Mouse (Mus musculus): ENCODE data around the gene Snrpd2.
A peak's percentile ranks its signal among the peaks of the same experiment; 100 is the strongest.

The Snrpd2 gene

DNA sequence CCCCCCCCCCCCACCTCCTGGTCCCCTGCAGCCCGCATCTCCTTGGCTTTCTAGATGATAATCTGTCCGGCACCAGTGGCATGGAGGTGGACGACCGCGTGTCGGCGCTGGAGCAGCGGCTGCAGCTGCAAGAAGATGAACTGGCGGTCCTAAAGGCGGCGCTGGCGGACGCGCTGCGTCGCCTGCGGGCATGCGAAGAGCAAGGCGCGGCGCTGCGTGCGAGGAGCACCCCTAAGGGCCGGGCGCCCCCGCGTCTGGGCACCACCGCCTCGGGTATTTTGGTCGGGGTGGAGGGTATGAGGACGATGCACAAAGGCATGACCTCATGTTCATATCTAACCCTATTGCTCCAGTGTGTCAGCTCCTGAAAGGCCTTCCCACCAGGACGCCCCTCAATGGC, 29.7 kb downstream of the Snrpd2 start:
- DNase-seq: peak; percentile 75

DNA sequence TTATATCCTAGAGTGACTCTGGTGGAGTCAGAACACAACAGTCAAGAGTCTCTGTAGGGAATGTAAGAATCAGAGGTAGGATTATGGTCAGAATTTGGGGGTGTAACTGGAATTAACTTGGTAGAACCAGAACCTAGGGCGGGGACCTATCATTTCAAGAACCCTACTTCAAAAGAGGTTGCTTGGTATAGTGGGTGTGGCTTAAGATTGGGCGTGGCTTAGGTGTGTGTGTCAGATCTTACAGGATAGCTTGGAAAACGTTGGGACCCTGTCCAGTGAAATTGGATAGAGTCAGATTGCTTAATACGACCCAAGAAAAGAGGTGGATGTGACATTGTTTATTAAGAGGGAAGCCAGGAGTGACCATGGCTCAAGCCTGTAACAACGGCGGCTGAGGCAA, 30.4 kb downstream of the Snrpd2 start:
- DNase-seq: no peak

DNA sequence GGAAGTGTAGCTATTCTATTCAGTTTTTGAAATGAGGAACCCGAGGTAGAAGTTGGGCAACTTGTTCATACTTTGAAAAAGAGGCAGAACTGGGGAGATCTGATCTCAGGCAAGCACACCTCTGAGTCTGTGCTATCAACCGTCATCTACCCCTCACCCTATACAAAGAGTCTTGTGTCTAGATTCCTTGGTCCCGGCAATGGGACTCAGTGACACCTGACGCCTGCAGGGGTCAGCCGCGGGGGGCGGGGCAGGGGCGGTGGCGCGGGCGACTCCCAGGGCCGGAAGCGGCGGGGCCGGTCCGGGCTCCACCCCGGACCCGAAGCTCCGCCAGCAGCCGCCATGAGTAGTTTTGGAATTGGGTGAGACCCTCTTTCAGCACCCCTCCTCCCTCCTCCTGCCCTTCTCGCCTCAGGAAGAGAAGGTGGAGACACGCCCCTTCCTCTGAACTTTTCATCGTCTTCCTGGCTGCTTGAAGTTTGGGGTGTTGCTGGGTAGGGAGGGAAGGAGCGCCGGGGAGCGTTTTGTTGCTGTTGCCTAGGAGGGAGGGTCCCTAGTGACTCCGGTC, 31.4 kb downstream of the Snrpd2 start:
- DNase-seq: no peak

DNA sequence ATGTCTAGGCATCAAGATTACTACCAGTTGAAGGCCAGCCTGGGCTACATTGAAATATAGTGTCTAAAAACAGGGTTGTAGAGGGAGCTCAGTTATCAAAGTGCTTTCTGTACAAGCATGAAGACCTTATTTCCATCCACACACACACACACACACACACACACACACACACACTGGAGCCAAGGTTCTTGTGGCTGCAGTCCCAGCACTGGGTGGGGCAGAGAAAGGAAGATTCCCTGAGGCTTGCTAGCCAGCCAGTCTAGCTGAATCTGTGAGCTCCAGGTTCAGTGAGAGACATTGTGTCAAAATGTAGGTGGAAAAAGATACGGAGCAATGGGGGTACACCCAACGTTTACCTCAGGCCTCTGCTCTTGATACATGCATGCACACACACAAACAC, 34.7 kb downstream of the Snrpd2 start:
- no peak for DNase-seq

DNA sequence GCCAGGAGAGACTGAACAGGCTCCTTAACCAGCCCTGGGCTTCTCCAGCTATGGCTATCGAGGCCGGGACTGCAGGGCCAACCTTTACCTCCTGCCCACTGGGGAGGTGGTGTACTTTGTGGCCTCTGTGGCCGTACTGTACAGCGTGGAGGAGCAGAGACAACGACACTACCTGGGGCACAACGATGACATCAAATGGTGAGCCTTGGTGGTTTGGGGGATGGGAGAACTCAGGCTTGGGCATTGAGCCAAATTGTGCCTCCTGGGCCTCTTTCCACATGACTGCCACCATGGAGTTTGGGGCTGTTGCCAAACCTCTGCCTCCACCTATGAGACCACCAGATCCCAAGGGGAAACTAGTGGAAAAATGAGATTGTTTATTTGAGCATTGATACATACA, 35.2 kb downstream of the Snrpd2 start:
- no peak for DNase-seq

DNA sequence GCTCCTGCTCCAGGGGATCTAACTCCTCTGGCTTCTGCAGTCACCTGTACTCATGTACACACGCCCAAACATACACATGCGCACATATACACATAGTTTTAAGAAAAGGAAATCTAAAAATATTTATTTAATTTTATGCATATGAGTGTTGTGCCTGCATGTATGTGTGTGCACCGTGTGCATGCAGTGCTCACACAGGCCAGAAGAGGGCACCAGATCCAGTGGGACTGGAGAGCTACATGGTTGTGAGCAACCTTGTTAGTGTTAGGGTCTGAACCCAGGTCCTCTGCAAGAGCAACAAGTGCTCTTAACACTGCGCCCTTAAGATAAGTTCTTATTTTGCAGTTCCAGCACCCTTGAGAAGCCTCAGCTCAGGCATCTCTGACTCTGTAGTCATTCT, 45.2 kb downstream of the Snrpd2 start:
- DNase-seq: no peak

DNA sequence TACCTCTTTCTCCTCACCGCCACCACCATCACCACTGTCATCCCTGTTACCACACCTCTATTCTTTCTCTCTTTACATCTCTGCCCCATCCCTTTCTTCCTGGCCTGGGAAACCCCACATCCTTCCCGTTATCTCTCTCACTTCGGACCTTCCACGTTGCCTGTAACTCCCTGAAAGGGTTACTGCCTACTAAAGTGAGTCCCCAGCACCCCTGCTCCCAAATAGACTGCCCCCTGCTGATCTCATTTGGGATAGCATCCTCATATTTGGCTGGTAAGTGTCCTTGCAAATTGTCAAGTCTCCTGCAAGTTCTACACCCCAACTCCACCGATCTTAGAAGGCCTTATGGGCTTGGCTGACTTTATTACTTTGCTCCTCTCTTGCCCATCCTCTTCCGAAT, 47.2 kb downstream of the Snrpd2 start:
- DNase-seq: no peak

DNA sequence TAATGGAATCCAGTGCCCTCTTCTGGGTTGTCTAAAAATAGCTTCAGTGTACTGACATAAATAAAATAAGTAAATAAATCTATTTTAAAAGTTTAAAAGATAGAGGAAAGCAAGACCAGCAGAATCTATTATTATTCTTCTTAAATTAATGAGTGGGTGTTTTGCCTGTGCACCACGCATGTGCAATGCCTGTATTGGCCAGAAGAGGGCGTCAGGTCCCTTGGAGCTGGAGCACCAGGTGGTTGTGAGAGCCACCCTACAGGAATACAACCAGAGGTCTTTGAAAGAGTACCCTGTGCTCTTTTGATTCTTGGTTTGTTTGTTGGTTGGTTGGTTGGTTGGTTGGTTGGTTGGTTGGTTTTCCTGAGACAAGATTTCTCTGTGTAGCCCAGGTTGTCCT, 48.5 kb downstream of the Snrpd2 start:
- DNase-seq: no peak

DNA sequence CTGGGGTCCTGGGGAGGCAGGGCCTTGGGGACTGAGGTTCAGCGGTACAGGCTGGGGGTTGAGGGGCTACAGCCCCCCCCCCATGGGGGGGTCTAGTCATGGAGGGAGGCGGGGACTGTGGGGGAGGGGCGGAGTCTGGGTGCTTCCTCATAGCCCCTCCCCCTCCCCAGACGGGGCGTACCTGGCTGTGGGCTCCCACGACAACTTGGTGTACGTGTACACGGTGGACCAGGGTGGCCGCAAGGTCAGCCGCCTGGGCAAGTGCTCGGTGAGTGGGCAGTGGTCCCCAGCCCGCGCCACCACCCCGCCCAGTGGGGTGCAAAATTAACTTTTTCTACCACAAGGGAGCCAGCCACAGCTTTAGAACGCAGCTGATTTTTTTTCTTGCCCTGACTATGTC, 52.1 kb downstream of the Snrpd2 start:
- no peak for DNase-seq

DNA sequence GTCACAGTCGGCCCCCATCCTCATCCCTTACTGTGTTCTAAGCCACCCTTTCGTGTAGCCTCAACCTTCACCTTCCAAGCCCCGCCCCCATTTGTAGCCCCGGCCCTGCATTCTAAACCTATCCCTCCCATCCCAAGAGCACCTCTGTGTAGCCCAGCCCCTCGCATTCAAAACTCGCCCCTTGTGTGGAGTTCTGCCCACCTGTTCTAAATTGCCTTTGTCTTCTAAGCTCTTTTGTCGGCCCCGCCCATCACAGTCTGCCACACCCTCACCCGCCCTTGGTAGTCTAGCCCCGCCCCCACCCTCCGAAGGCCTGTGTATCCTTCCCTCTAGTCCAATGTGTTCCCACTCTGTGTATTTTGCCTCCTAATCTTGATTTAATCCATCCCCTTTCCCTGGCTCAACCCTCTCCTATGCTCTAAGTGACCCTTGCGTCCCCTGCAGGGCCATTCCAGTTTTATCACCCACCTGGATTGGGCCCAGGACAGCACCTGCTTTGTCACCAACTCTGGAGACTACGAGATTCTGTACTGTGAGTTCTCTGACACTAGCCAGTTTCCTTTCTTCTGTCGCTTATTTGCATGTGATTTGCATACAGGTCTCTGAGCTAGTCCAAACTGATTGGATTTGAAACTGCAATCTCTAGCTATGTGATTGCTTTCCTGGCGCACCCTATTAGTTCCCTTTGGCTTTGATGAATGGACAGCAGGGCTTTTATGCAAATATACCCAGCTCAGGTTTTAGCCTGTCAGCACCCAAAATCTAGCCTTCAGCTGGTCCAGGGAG, 52.7 kb downstream of the Snrpd2 start:
- no peak for DNase-seq

All from right cerebral cortex, adult 18-20 months (tissue).